Mouse (Mus musculus): ENCODE results near the gene Mindy3. TPM values are rescaled to one million over a fixed set of nuclear protein-coding genes. Genes with fewer than 3 reads are reported as not detected.
"Not testable (repeated sequence)": the region's sequence is repeated elsewhere in the genome, so short reads cannot be mapped to it uniquely, and the experiment has no call there.

Gene Mindy3
- polyA plus RNA-seq, 1 experiment, result 24.6 TPM

DNA sequence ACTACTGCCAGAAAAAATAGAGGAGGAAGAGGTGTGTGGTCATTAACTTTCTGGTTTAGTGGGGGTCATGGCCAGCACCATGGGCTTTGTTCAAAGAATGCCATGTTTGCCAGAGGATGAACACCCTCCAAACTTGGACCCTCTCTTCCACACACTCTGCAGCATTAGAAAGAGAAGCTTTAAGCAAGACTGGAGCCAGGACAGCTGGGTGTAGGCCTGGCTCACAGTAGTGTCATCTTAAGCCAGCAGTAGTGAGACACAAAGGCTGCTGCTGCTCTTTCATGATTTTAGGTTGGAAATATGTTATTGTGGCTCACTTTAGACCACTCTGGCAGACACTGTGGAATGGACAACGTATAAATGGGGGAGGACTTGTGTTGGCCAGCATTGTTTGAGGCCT is 12.8 kb upstream of the Mindy3 start:
- Histone ChIP-seq H3K79me2 (ENCODE audit: control insufficient read depth, insufficient read depth) (no peaks in the 10 kb centered on the region), H3K36me3 (ENCODE audit: control insufficient read depth, insufficient read depth) (no peaks in the 10 kb centered on the region), H3K27me3 (ENCODE audit: control insufficient read depth, insufficient read depth, insufficient read length) (no peaks in the 10 kb centered on the region), H3K79me3 (ENCODE audit: low read depth) (no peaks in the 10 kb centered on the region), H3K4me3 (ENCODE audit: insufficient read depth, poor library complexity, severe bottlenecking) (no peak overlapping the region), H3ac (ENCODE audit: control insufficient read depth, insufficient read length, low read depth) (no peak overlapping the region)
- no peak for TF ChIP-seq CEBPB (IDR thresholded peaks at IDR 0.05; ENCODE audit: low read depth)
- no peak for TF ChIP-seq USF1 (IDR thresholded peaks at IDR 0.05; ENCODE audit: low read depth)
- TF ChIP-seq MAX (IDR thresholded peaks at IDR 0.05), result no peak
- TF ChIP-seq CTCF (IDR thresholded peaks at IDR 0.05; ENCODE audit: control insufficient read depth, insufficient read depth, insufficient read length), result no peak
- TF ChIP-seq FOSL1 (IDR thresholded peaks at IDR 0.05; ENCODE audit: insufficient read depth, low read length, poor library complexity, severe bottlenecking), result no peak
- TF ChIP-seq MYOG (IDR thresholded peaks at IDR 0.05; ENCODE audit: control insufficient read depth, extremely low read depth, insufficient read length), result no peak
- TF ChIP-seq MYOD1 (IDR thresholded peaks at IDR 0.05; ENCODE audit: control insufficient read depth, insufficient read length, low read depth), result no peak

DNA sequence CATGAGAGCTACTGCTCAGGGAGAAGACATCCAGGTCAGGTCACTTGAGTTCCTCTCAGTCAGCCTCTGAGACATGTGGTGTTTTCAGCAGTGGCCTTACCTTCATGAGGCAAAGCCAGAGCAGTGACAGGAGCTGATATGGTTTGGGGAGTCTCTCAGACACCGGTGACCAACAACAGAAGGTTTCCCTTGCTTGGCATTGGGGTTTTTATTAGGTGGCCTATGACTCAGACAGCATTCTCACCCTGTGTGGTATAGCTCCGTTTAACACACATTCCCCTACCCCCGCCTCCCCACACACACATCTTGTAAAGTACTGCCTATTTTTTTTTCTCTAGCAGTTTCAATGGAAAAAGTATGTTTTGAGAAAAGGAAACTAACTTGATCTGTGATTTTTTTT is 5.1 kb upstream of the Mindy3 start:
- H3K27me3 ChIP-seq (ENCODE audit: control insufficient read depth, insufficient read depth, insufficient read length), result no peaks in the 10 kb centered on the region
- H3K79me3 ChIP-seq (ENCODE audit: low read depth), result no peaks in the 10 kb centered on the region
- H3K79me2 ChIP-seq (ENCODE audit: control insufficient read depth, insufficient read depth), result no peaks in the 10 kb centered on the region
- no peak overlapping the region for H3ac ChIP-seq (ENCODE audit: control insufficient read depth, insufficient read length, low read depth)
- no peak for TF ChIP-seq USF1 (IDR thresholded peaks at IDR 0.05; ENCODE audit: low read depth)
- TF ChIP-seq MYOG (IDR thresholded peaks at IDR 0.05; ENCODE audit: control insufficient read depth, extremely low read depth, insufficient read length), result no peak
- no peak for TF ChIP-seq CEBPB (IDR thresholded peaks at IDR 0.05; ENCODE audit: low read depth)
- no peak for TF ChIP-seq CTCF (IDR thresholded peaks at IDR 0.05; ENCODE audit: control insufficient read depth, insufficient read depth, insufficient read length)
- TF ChIP-seq FOSL1 (IDR thresholded peaks at IDR 0.05; ENCODE audit: insufficient read depth, low read length, poor library complexity, severe bottlenecking), result no peak
- TF ChIP-seq MYOD1 (IDR thresholded peaks at IDR 0.05; ENCODE audit: control insufficient read depth, insufficient read length, low read depth), result no peak
- no peak for TF ChIP-seq MAX (IDR thresholded peaks at IDR 0.05)
- no peaks in the 10 kb centered on the region for H3K36me3 ChIP-seq (ENCODE audit: control insufficient read depth, insufficient read depth)
- no peak overlapping the region for H3K4me3 ChIP-seq (ENCODE audit: insufficient read depth, poor library complexity, severe bottlenecking)

DNA sequence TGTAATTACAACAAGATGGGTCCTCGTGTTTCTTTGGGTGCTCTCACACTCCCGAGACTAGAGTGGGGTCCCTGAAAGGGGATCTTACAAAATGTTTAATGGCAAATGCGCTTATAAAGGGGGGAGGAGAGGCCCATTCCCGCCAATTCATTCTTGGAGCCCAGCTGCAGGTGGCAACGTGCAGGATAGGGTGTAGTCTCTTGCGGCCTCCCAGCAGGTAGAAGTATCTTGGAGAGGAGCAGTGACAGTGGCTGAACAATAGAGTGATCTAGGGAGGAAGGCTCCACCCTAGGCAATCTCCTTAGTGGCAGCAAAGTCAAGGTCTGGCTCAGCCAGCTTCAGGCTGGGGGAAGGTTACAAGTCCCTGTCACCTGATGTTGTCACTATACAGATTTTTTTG is 4.2 kb upstream of the Mindy3 start:
- not testable (repeated sequence) for H3K79me3 ChIP-seq (ENCODE audit: low read depth); H3ac ChIP-seq (ENCODE audit: control insufficient read depth, insufficient read length, low read depth); H3K27me3 ChIP-seq (ENCODE audit: control insufficient read depth, insufficient read depth, insufficient read length); H3K79me2 ChIP-seq (ENCODE audit: control insufficient read depth, insufficient read depth); H3K4me3 ChIP-seq (ENCODE audit: insufficient read depth, poor library complexity, severe bottlenecking); H3K36me3 ChIP-seq (ENCODE audit: control insufficient read depth, insufficient read depth)

DNA sequence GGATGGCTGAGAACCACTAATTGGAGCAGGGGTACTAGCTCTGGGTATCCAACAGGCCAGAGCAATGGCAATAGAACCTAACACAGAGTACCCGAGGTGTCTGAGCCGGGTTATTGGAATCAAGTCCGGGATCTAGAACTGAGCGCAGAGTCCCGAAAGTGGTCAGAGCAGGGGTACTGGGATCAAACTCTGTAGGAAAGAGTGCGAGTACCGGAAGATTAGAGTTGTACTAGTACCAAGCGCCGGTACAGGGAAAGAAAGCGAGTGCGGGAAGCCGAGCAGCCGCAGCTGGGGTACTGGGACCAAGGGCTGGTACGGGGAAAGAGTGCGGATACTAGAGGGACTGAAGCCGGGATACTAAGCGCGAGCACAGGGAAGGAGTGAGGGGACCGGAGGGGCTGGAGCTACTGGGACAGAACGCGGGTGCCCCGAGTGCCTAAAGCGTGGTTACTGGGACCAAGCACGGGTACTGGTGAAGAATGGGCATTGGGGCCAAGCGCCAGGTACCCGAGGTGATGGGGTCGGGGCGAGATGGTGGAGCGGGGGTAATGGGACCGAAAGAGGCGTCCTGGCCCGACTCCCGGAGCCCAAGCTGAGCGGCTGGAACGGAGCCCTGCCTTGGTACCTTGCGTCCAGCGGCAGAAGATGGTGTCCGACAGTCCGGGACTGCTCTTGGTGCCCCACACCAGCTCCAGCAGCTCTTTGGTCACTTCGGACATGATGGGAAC is 572 bp downstream of the Mindy3 start:
- H3K79me3 ChIP-seq (ENCODE audit: low read depth), result peaks cover 36% of the 10 kb centered on the region
- no peaks in the 10 kb centered on the region for H3K27me3 ChIP-seq (ENCODE audit: control insufficient read depth, insufficient read depth, insufficient read length)
- peak overlapping the region; percentile 92 for H3K4me3 ChIP-seq (ENCODE audit: insufficient read depth, poor library complexity, severe bottlenecking)
- H3K79me2 ChIP-seq (ENCODE audit: control insufficient read depth, insufficient read depth), result peaks cover 55% of the 10 kb centered on the region
- H3K36me3 ChIP-seq (ENCODE audit: control insufficient read depth, insufficient read depth), result no peaks in the 10 kb centered on the region
- H3ac ChIP-seq (ENCODE audit: control insufficient read depth, insufficient read length, low read depth), result peak overlapping the region; percentile 84
- TF ChIP-seq CEBPB (IDR thresholded peaks at IDR 0.05; ENCODE audit: low read depth) (no peak), FOSL1 (IDR thresholded peaks at IDR 0.05; ENCODE audit: insufficient read depth, low read length, poor library complexity, severe bottlenecking) (no peak)

DNA sequence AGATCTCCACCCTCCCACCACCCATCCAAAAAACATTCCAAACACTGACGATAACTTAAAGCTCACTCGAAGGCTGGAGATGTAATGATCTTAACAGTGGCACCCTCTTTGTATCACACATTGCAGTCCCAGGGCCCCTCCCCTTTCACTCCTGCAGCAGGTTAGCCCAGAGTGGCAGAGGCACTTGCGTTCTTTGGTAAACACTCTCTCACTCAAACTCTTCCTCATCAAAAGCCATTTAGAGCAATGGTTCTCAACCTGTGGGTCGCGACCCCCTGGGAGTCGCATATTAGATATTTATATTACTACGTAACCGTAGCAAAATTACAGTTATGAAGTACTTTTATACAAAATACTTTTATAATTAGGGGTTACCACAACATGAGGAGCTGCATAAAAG is 1.1 kb downstream of the Mindy3 start:
- TF ChIP-seq MAX (IDR thresholded peaks at IDR 0.05) (no peak), MYOD1 (IDR thresholded peaks at IDR 0.05; ENCODE audit: control insufficient read depth, insufficient read length, low read depth) (no peak), CTCF (IDR thresholded peaks at IDR 0.05; ENCODE audit: control insufficient read depth, insufficient read depth, insufficient read length) (no peak), MYOG (IDR thresholded peaks at IDR 0.05; ENCODE audit: control insufficient read depth, extremely low read depth, insufficient read length) (no peak), CEBPB (IDR thresholded peaks at IDR 0.05; ENCODE audit: low read depth) (no peak), USF1 (IDR thresholded peaks at IDR 0.05; ENCODE audit: low read depth) (no peak), FOSL1 (IDR thresholded peaks at IDR 0.05; ENCODE audit: insufficient read depth, low read length, poor library complexity, severe bottlenecking) (no peak)
- Histone ChIP-seq H3K27me3 (ENCODE audit: control insufficient read depth, insufficient read depth, insufficient read length) (no peaks in the 10 kb centered on the region), H3K36me3 (ENCODE audit: control insufficient read depth, insufficient read depth) (no peaks in the 10 kb centered on the region), H3ac (ENCODE audit: control insufficient read depth, insufficient read length, low read depth) (peak overlapping the region; percentile 46), H3K79me3 (ENCODE audit: low read depth) (peaks cover 36% of the 10 kb centered on the region), H3K4me3 (ENCODE audit: insufficient read depth, poor library complexity, severe bottlenecking) (peak overlapping the region; percentile 92), H3K79me2 (ENCODE audit: control insufficient read depth, insufficient read depth) (peaks cover 55% of the 10 kb centered on the region)

DNA sequence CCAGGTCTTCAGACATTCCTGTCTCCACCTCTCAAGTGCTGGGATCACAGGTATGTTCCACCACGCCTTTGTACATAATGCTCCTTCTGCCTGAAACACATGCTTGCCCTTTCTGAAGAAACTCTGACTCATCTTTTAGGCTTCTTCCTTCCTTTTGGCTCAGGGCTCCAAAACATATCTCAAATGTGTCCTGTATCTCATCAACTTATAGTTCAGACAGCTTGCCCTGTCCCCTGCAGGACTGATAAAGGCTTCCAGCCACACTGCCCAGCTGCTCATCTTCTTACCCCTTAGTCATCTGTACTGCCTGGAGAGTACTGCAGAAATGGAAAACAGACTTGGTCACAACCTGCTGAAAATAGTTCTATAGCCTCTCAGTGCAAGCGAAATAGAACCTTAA is 7.0 kb downstream of the Mindy3 start:
- H3K4me3 ChIP-seq (ENCODE audit: insufficient read depth, poor library complexity, severe bottlenecking), result no peak overlapping the region
- TF ChIP-seq MYOG (IDR thresholded peaks at IDR 0.05; ENCODE audit: control insufficient read depth, extremely low read depth, insufficient read length), result no peak

More for the DNA sequence above, 7.0 kb downstream of the Mindy3 start:
- peaks cover 8% of the 10 kb centered on the region for H3K36me3 ChIP-seq (ENCODE audit: control insufficient read depth, insufficient read depth)
- H3ac ChIP-seq (ENCODE audit: control insufficient read depth, insufficient read length, low read depth), result no peak overlapping the region
- peaks cover 36% of the 10 kb centered on the region for H3K79me2 ChIP-seq (ENCODE audit: control insufficient read depth, insufficient read depth)
- peaks cover 21% of the 10 kb centered on the region for H3K79me3 ChIP-seq (ENCODE audit: low read depth)
- no peaks in the 10 kb centered on the region for H3K27me3 ChIP-seq (ENCODE audit: control insufficient read depth, insufficient read depth, insufficient read length)
